Mouse (Mus musculus) myocyte (in vitro differentiated cells): ENCODE measurements around the gene Serpinf1. TPM values are rescaled to one million over a fixed set of nuclear protein-coding genes. Genes with fewer than 3 reads are reported as not detected.

Source experiments
- H3K27me3 ChIP-seq: one replicate; pipeline ENCODE4 v1.6.1; 2011; ENCODE audit not compliant: control insufficient read depth, insufficient read depth, insufficient read length
- H3K36me3 ChIP-seq: one replicate; pipeline ENCODE4 v1.6.1; 2011; ENCODE audit not compliant: control insufficient read depth, insufficient read depth
- H3K4me2 ChIP-seq: one replicate; pipeline ENCODE4 v1.6.1; 2011; ENCODE audit warnings: low read depth, control low read depth
- H3K4me3 ChIP-seq: one replicate; pipeline ENCODE4 v1.5.1; 2011; ENCODE audit warnings: mild to moderate bottlenecking, control low read depth, moderate library complexity
- H3K79me2 ChIP-seq: one replicate; pipeline ENCODE4 v1.6.1; 2011; ENCODE audit not compliant: control insufficient read depth, insufficient read depth
- H3ac ChIP-seq: one replicate; pipeline ENCODE4 v1.6.1; 2011; ENCODE audit not compliant: control insufficient read depth, insufficient read length
- CEBPB ChIP-seq: IDR thresholded peaks from 2 replicates; pipeline ENCODE4 v1.6.1; 2011; ENCODE audit warnings: mild to moderate bottlenecking, moderate library complexity; ENCODE audit not compliant: poor library complexity, insufficient read depth, severe bottlenecking
- E2F4 ChIP-seq: IDR thresholded peaks from one replicate; pipeline ENCODE4 v1.6.1; 2011; ENCODE audit warnings: mild to moderate bottlenecking, control low read depth, moderate library complexity; ENCODE audit not compliant: insufficient read depth
- MAX ChIP-seq: IDR thresholded peaks from one replicate; pipeline ENCODE4 v1.6.1; 2011; ENCODE audit warnings: low read depth, mild to moderate bottlenecking, control low read depth
- MYOD1 ChIP-seq, 3 experiments: IDR thresholded peaks; one replicate each; pipeline ENCODE4 v1.6.1; 2011; ENCODE audit warnings: control low read depth in 2 of 3, low read depth in 2 of 3, mild to moderate bottlenecking in 2 of 3, moderate library complexity in 1 of 3; ENCODE audit not compliant: insufficient read length in 2 of 3, control insufficient read depth in 1 of 3
- MYOG ChIP-seq, 3 experiments: IDR thresholded peaks; one replicate each; pipeline ENCODE4 v1.6.1; 2011; ENCODE audit warnings: control low read depth in 2 of 3, low read depth in 2 of 3, mild to moderate bottlenecking in 2 of 3; ENCODE audit not compliant: insufficient read length in 2 of 3, control insufficient read depth in 1 of 3, insufficient read depth in 1 of 3
- POLR2A ChIP-seq: IDR thresholded peaks from one replicate; pipeline ENCODE4 v1.6.1; 2011; ENCODE audit warnings: low read depth, mild to moderate bottlenecking, control low read depth, moderate library complexity; ENCODE audit not compliant: insufficient read length
- POLR2AphosphoS2 ChIP-seq: IDR thresholded peaks from one replicate; pipeline ENCODE4 v1.6.1; 2011; ENCODE audit warnings: low read depth, control low read depth; ENCODE audit not compliant: insufficient read length
- REST ChIP-seq: IDR thresholded peaks from one replicate; pipeline ENCODE4 v1.6.1; 2011; ENCODE audit warnings: mild to moderate bottlenecking, control low read depth, moderate library complexity; ENCODE audit not compliant: insufficient read depth, insufficient read length
- SRF ChIP-seq: IDR thresholded peaks from one replicate; pipeline ENCODE4 v1.6.1; 2011; ENCODE audit warnings: low read depth; ENCODE audit not compliant: control insufficient read depth, insufficient read length
- TCF12 ChIP-seq: IDR thresholded peaks from one replicate; pipeline ENCODE4 v1.6.1; 2011; ENCODE audit warnings: mild to moderate bottlenecking, control low read depth; ENCODE audit not compliant: poor library complexity, insufficient read depth, severe bottlenecking
- TCF3 ChIP-seq: IDR thresholded peaks from one replicate; pipeline ENCODE4 v1.6.1; 2011; ENCODE audit warnings: low read depth, control low read depth; ENCODE audit not compliant: insufficient read length
- USF1 ChIP-seq: IDR thresholded peaks from one replicate; pipeline ENCODE4 v1.6.1; 2011; ENCODE audit warnings: low read depth, mild to moderate bottlenecking, control low read depth, moderate library complexity
- polyA plus RNA-seq: library from polyadenylated mRNA; unstranded; fragments of >200 nt; fragmentation: generic; extraction: Trizol; gene quantifications from one replicate; pipeline ENCODE4 v1.2.1, GENCODE M21; 2012; ENCODE audit warnings: missing spikeins

Gene Serpinf1
- polyA plus RNA-seq, 1 experiment: 911 TPM

GRCm38 (mm10) chr11:75466731-75467505, 44.4 kb upstream of the Serpinf1 start:
- no peak overlapping the region for H3K4me2 ChIP-seq

GRCm38 (mm10) chr11:75465051-75465450, 42.5 kb upstream of the Serpinf1 start:
- Histone ChIP-seq H3K36me3 (peaks cover 37% of the 10 kb centered on the region), H3K79me2 (peaks cover 37% of the 10 kb centered on the region), H3ac (no peak overlapping the region), H3K4me3 (peak overlapping the region; percentile 98), H3K4me2 (peak overlapping the region; percentile 99), H3K27me3 (no peaks in the 10 kb centered on the region)
- no peak for TF ChIP-seq TCF12
- TF ChIP-seq POLR2AphosphoS2: peak; percentile 90
- peak; percentile 53 for TF ChIP-seq POLR2A
- no peak for TF ChIP-seq MYOG (IDR thresholded peaks at IDR 0.05; ENCODE audit: control insufficient read depth in 1 of 3, insufficient read depth in 1 of 3, insufficient read length in 2 of 3, low read depth in 2 of 3)

More at GRCm38 (mm10) chr11:75466731-75467505, 44.4 kb upstream of the Serpinf1 start:
- Histone ChIP-seq H3K36me3 (peaks cover 37% of the 10 kb centered on the region), H3K79me2 (peaks cover 33% of the 10 kb centered on the region), H3K27me3 (no peaks in the 10 kb centered on the region), H3K4me3 (no peak overlapping the region), H3ac (no peak overlapping the region)
- TF ChIP-seq REST (no peak), POLR2AphosphoS2 (peak; percentile 82), POLR2A (peak; percentile 14)

- peak overlapping the region; percentile 99 for H3K4me2 ChIP-seq
- no peak for TF ChIP-seq MYOG (IDR thresholded peaks at IDR 0.05; ENCODE audit: control insufficient read depth in 1 of 3, insufficient read depth in 1 of 3, insufficient read length in 2 of 3, low read depth in 2 of 3)
- no peak for TF ChIP-seq TCF12
- TF ChIP-seq SRF: no peak
- no peak for TF ChIP-seq MAX
- peak; percentile 35 for TF ChIP-seq POLR2AphosphoS2
- no peak for TF ChIP-seq REST
- TF ChIP-seq TCF3: no peak
- TF ChIP-seq MYOD1 (IDR thresholded peaks at IDR 0.05; ENCODE audit: control insufficient read depth in 1 of 3, insufficient read length in 2 of 3, low read depth in 2 of 3): no peak
- peaks cover 37% of the 10 kb centered on the region for H3K36me3 ChIP-seq
- no peak overlapping the region for H3ac ChIP-seq
- peak overlapping the region; percentile 98 for H3K4me3 ChIP-seq
- H3K79me2 ChIP-seq: peaks cover 37% of the 10 kb centered on the region
- no peaks in the 10 kb centered on the region for H3K27me3 ChIP-seq
These were observed 41.9 kb upstream of the Serpinf1 start for GRCm38 (mm10) chr11:75464417-75464816.

- peaks cover 37% of the 10 kb centered on the region for H3K79me2 ChIP-seq
- H3ac ChIP-seq: no peak overlapping the region
- peaks cover 37% of the 10 kb centered on the region for H3K36me3 ChIP-seq
- no peaks in the 10 kb centered on the region for H3K27me3 ChIP-seq
- H3K4me3 ChIP-seq: peak overlapping the region; percentile 98
- TF ChIP-seq MYOD1 (IDR thresholded peaks at IDR 0.05; ENCODE audit: control insufficient read depth in 1 of 3, insufficient read length in 2 of 3, low read depth in 2 of 3) (no peak), CEBPB (no peak), TCF12 (no peak), SRF (no peak), MYOG (IDR thresholded peaks at IDR 0.05; ENCODE audit: control insufficient read depth in 1 of 3, insufficient read depth in 1 of 3, insufficient read length in 2 of 3, low read depth in 2 of 3) (no peak), POLR2A (peak; percentile 35), REST (no peak), E2F4 (no peak), USF1 (no peak), TCF3 (no peak), POLR2AphosphoS2 (peak; percentile 65), MAX (no peak)
- H3K4me2 ChIP-seq: peak overlapping the region; percentile 99
These were observed 41.1 kb upstream of the Serpinf1 start for GRCm38 (mm10) chr11:75463624-75464023.

GRCm38 (mm10) chr11:75462865-75463336, 40.4 kb upstream of the Serpinf1 start:
- Histone ChIP-seq H3K27me3 (no peaks in the 10 kb centered on the region), H3K36me3 (peaks cover 37% of the 10 kb centered on the region)
- TF ChIP-seq MYOG (IDR thresholded peaks at IDR 0.05; ENCODE audit: control insufficient read depth in 1 of 3, insufficient read depth in 1 of 3, insufficient read length in 2 of 3, low read depth in 2 of 3): peak; percentile 63 to 93 (median 74)
- peak; percentile 25 for TF ChIP-seq TCF12
- peak; percentile 50 for TF ChIP-seq USF1
- TF ChIP-seq TCF3: peak; percentile 42
- no peak for TF ChIP-seq SRF
- no peak for TF ChIP-seq MAX
- peak; percentile 96 for TF ChIP-seq POLR2AphosphoS2
- TF ChIP-seq E2F4: no peak
- peak; percentile 17 to 85 (median 66) for TF ChIP-seq MYOD1 (IDR thresholded peaks at IDR 0.05; ENCODE audit: control insufficient read depth in 1 of 3, insufficient read length in 2 of 3, low read depth in 2 of 3)
- TF ChIP-seq POLR2A: peak; percentile 84
- TF ChIP-seq REST: no peak
- TF ChIP-seq CEBPB: no peak

More at GRCm38 (mm10) chr11:75462865-75463336, 40.4 kb upstream of the Serpinf1 start:
- H3K79me2 ChIP-seq: peaks cover 37% of the 10 kb centered on the region
- H3ac ChIP-seq: peak overlapping the region; percentile 36
- peak overlapping the region; percentile 99 for H3K4me2 ChIP-seq
- peak overlapping the region; percentile 98 for H3K4me3 ChIP-seq
